Mouse (Mus musculus): ENCODE measurements at regions not wholly inside any gene's neighbourhood (a gene's known extent, or its start where the extent isn't known, plus 50 kb on each side); places are given as distances from the start of the nearest gene placed in this dataset.
"Not testable (repeated sequence)": the region's sequence is repeated elsewhere in the genome, so short reads cannot be mapped to it uniquely, and the experiment has no call there.

- DNase-seq, result no peak
Measured at GRCm38 (mm10) chr16:63104383-63104782, 250.3 kb downstream of the Pros1 start.

DNA sequence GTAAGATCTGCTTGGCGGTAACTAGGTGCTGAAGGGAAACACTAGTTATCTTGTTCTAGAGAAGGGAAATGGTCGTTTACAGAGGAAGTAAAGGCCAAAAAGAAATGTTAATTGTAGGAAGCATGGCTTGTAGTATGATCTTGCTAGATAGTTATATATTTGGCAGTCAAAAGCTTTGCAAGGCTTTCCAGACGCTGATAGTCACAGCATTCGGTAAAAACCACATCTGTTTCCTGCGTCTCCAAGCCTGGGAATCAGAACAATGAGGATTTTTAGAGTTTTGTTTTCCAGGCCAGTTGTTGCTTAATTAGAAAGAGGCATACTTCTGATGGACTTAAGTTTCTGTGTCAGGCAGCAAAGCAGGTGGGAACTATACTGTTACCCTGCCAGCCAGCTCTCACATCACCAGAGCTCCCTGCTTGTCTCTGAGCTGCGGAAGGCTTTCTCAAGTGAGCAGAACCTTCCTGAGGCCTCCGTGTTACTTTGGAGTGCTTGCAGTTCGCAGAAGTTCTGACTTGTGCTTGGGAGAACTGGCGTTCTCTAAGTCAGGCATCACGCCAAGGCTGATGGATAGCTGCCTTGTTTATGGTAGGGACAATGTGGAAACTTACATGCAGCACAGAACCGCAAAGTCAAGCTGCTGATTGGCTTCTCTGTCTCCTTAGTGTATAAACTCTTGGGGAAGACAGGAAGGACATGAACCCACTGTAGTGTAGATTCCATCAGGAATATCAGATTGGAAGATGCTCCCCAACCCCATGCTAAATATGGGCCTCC is 251.0 kb downstream of the Pros1 start:
- DNase-seq, result peak; percentile 34

GRCm38 (mm10) chr16:63116456-63116855 is 262.3 kb downstream of the Pros1 start:
- no peak for DNase-seq

GRCm38 (mm10) chr16:63118721-63119120 is 264.6 kb downstream of the Pros1 start:
- DNase-seq, result no peak

- no peak for DNase-seq
Measured at GRCm38 (mm10) chr16:63143851-63144250, 289.7 kb downstream of the Pros1 start.

- DNase-seq, result no peak
Measured at GRCm38 (mm10) chr16:63155300-63155821, 301.3 kb downstream of the Pros1 start.

DNA sequence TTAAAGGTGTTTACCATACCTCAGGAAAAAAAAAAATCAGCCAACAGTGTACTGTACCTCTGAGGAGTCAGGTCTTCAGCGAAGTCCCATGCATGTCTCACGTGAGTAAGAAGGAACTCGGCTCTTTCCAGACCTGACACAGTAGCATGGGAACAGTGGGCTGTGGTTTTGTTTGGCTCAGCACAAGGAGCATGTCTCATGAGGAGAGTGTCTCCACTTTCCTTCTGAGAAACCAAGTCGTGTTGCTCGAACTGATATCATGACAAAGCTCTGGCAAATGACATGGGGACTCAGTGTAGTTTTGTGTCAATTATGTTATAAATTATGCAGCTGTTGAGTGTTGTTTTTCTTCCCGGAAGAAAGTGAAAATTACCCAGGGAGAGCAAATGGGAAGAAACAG is 316.0 kb downstream of the Pros1 start:
- no peak for DNase-seq

DNA sequence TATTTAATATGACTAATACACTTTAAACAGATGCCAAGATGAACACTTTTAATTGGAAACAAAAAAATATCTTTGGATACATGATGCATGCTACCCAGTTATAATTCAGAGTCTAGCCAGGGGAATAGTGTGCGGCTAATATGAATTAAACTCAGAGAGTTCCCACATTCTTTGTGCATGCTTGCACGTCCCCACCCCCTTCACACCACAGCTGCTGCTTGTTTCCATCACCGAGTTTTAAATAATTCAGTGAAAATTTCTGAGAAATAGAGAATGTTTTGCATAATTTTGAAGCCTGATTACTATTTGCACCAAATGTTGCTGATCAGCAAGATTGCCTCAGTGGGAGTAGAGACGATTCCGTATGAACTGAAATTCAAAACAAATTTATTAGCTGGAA is 325.1 kb downstream of the Pros1 start:
- DNase-seq, result no peak

- DNase-seq, result no peak
Measured at GRCm38 (mm10) chr16:63191181-63191580, 337.1 kb downstream of the Pros1 start.

DNA sequence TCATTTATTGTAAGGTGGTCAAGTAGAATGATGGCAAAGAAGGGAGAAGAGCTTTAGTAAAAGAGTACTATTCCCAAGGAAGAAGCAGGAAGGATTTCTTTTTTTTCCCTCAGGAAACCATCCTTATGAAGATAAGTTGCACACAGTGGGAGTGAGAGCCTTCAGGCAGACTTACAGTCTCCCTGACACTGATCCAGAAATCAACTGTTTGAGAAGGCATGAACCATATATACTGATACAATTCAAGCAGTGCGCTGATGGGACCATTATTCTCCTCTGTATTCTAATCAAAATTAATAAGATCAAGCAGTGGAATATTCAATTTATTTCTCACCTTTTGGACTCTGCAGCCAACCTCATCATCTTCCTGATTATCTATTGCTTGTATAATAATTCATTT is 337.5 kb downstream of the Pros1 start:
- DNase-seq, result no peak

DNA sequence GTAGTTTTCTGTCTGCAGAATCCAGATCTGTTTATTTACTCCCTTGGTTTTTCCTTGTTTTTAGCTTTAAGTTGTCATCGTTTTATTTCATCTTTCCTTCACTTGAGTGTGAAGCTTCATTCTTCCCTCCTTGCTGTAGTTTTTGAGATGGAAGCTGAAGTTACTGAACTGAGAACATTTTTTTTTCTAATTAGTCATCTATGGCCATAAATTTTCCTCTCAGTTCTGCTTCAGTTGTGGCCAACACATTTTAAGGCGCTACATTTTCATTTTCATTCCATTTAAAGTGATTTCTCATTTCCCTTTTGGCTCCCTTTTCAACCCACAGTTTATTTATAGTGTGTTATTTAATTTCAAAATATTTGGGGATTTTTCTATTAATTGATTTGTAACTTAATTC is 340.5 kb downstream of the Pros1 start:
- DNase-seq, result no peak

DNA sequence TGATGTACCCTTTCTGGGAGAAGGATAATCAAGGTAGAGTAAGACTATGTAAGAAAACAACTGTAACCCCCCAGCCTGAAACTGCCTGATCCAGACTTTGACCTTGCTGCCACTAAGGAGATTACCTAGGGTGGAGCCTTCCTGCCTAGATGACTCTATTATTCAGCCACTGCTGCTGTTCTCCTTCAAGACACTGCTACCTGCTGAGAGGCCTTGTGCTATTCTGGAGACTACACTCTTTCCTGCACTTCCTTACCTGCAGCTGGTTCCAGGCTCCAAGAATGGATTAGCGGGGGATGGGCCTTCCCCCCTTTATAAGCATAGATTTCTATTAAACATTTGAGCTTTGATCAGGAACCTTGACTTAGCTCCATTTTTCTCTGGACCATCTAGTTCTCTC is 359.4 kb downstream of the Pros1 start:
- DNase-seq, result not testable (repeated sequence)

DNA sequence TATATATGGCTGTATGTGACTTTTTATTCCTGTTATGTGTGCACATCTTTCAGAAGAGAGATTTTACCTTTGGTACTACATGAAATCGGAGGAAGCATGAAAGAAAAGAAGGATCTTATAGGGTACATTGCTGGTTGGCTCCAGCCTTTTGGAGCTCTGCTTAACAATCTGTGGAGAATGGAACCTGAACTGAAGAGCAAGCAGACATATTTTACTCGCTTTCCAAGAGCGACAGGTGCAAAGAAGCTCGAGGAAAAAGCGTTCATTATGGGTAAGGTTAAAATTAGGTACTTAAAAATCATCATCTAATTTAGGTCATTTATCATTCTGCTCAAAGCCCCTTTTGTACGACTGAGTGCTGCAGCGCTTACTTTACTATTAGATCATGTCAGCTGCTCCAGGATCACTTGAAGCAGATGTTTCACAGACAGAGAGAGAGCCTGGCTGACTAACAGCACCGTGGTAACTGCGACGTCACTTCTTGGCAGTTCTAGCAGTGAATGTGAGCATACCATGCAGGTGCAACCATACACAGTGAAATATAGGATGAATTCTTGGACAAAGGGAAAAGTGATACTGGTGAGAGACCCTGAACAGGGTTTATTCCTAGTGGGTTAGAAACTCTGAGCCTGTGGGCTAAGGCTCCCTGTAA is 366.2 kb downstream of the Pros1 start:
- DNase-seq, result no peak

DNA sequence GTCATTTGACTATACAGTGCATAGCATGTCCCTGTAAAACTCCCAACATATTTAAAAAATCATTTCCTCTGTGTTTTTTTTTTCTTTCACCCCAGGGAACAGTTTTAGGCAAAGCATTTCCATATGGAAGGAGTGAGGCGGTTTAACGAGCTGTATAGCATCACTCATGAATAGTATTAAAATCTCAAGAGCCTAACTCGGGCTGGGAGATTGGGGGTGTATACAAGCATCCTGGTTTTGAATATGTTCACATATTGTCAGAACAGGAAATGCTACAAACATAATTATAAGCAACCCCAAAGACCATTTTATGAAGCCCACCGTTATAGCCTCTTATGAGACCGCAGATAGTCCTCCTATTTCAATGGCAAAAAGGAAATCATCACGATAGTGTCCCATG is 370.5 kb downstream of the Pros1 start:
- no peak for DNase-seq

- no peak for DNase-seq
Measured at GRCm38 (mm10) chr16:63225097-63225496, 371.0 kb downstream of the Pros1 start.

GRCm38 (mm10) chr16:63229135-63229534 is 375.0 kb downstream of the Pros1 start:
- no peak for DNase-seq

- DNase-seq, result no peak
Measured at GRCm38 (mm10) chr16:63229567-63229966, 375.5 kb downstream of the Pros1 start.

DNA sequence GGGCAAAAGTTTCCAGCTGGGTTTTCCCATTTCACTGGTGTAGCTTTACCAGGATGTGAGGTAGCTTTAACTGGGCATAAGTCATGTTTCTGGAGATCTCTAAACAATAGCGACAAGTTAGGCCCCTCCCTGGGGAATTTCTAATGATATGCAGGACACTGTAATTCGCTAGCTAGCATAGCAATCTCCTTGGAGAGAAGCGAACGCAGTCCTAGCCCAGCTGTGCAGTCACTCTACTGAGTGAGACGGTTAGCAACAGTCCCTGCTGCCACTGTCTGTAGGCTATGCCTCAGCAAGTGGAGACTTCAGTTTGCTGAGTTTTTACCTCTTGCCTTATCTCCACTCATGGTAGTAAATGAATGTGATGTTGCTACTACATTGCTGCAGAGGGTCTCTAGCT is 416.1 kb downstream of the Pros1 start:
- no peak for DNase-seq

DNA sequence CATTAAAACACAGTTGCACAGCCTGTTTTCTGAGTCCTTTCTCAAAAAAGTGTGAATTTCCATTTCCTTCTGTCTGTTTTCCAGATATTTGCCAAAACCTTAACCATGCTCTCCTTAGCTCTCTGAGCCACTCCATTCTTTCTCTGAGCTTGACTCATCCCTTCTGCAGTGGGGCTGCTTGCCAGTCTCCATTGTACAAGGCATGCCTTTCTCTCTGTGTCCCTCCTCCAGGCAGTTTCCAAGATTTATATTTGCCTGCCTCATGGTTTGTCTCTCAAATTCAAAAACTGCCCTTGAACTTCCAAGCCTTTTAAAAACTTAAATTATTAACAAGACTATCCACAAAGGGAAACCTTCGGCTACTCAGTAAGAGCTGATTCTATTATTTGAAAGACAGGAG is 423.4 kb downstream of the Pros1 start:
- no peak for DNase-seq

GRCm38 (mm10) chr16:63278259-63278697 is 424.2 kb downstream of the Pros1 start:
- no peak for DNase-seq

- no peak for DNase-seq
Measured at GRCm38 (mm10) chr16:63287655-63288054, 433.5 kb downstream of the Pros1 start.

DNA sequence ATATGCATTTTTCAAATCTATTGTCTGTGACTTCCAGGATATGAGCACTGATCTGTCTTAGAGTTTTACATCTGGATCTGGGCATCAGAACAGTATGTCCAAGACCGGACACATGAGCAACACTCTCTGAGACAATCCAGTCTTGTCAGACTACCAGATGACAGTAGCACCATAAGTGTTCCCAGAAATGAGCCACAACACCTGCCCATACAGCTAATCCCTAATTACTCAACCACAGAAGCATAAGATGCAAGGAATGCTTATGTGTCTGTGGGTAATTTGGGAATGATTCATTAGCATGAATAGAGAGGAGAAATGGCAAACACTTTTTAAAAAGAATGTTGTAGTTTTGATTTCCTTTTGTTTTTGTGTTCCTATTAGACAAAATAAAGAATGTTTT is 457.6 kb downstream of the Pros1 start:
- no peak for DNase-seq

DNA sequence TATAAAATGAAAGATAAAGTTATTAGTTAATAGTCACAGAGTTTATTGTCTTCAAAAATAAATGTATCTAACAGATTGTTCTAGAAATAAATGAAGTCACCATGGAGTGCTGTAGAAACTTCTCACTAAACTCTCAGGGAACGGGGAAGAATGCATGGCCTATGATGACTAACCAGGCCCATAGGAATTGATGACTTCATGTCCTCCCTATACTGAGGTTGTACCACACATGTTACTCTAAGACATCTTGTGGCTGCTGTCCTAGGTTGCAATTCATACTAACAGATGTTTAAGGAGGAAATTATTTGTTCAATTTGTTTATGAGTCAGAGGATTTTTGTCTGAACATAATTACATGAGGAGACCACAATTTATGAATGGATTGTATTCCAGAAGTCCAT is 459.4 kb downstream of the Pros1 start:
- no peak for DNase-seq

DNA sequence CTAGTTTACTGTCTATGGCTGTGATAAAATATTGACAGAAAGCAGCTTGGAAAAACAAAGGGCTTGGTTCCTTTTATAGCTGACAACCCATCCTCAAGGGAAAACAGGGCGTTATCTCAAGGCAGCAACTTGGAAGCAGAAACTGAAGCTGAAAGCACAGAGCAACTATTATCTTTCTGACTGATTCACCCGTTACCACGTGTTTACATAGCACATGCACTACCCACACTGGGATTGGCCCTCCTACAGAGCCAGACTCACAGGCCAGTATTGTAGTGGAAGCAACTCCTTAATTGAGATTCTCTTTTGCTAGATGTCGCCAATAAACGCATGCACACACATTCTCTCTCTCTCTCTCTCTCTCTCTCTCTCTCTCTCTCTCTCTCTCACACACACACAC is 465.5 kb downstream of the Pros1 start:
- DNase-seq, result no peak

Measured in gastrocnemius, postnatal 10 days (tissue).